Mouse (Mus musculus) frontal cortex, postnatal 36 days (tissue): ENCODE results near the gene Ccnyl1.
"Not testable (repeated sequence)": the region's sequence is repeated elsewhere in the genome, so short reads cannot be mapped to it uniquely, and the experiment has no call there.

ENCODE experiments used
- DNase-seq, 2 experiments: peaks; one replicate each; pipeline ENCODE4 v3.0.0; 2022; ENCODE audit warnings: low spot score in 2 of 2

Ccnyl1 gene

GRCm38 (mm10) chr1:64690213-64691013 is at the start of gene Ccnyl1:
Gene Ccnyl1, plus strand, starts transcription at chr1:64690455.
- DNase-seq = peak; percentile 99

GRCm38 (mm10) chr1:64641069-64641468 is 49.2 kb upstream of the Ccnyl1 start:
- DNase-seq = no peak

GRCm38 (mm10) chr1:64642541-64642940 is 47.7 kb upstream of the Ccnyl1 start:
- DNase-seq = not testable (repeated sequence)

- peak in 1 of 2 experiments; percentile 31 for DNase-seq
Observed at GRCm38 (mm10) chr1:64644513-64644912, 45.7 kb upstream of the Ccnyl1 start.

- no peak for DNase-seq
Observed at GRCm38 (mm10) chr1:64649362-64650124, 40.7 kb upstream of the Ccnyl1 start.

GRCm38 (mm10) chr1:64653701-64654100 is 36.6 kb upstream of the Ccnyl1 start:
- no peak for DNase-seq

- no peak for DNase-seq
Observed at GRCm38 (mm10) chr1:64655415-64655814, 34.8 kb upstream of the Ccnyl1 start.

GRCm38 (mm10) chr1:64656423-64657129 is 33.7 kb upstream of the Ccnyl1 start:
- DNase-seq = no peak

- DNase-seq = no peak
Observed at GRCm38 (mm10) chr1:64658876-64659275, 31.4 kb upstream of the Ccnyl1 start.

GRCm38 (mm10) chr1:64667111-64667633 is 23.1 kb upstream of the Ccnyl1 start:
- no peak for DNase-seq

- DNase-seq = no peak
Observed at GRCm38 (mm10) chr1:64669451-64669850, 20.8 kb upstream of the Ccnyl1 start.

- no peak for DNase-seq
Observed at GRCm38 (mm10) chr1:64673931-64674330, 16.3 kb upstream of the Ccnyl1 start.

- no peak for DNase-seq
Observed at GRCm38 (mm10) chr1:64676060-64676839, 14.0 kb upstream of the Ccnyl1 start.

- no peak for DNase-seq
Observed at GRCm38 (mm10) chr1:64681499-64681898, 8.8 kb upstream of the Ccnyl1 start.

GRCm38 (mm10) chr1:64683039-64683438 is 7.2 kb upstream of the Ccnyl1 start:
- DNase-seq = peak in 1 of 2 experiments; percentile 46

- DNase-seq = no peak
Observed at GRCm38 (mm10) chr1:64684440-64684839, 5.8 kb upstream of the Ccnyl1 start.

GRCm38 (mm10) chr1:64688046-64688445 is 2.2 kb upstream of the Ccnyl1 start:
- DNase-seq = no peak

- no peak for DNase-seq
Observed at GRCm38 (mm10) chr1:64689561-64690212, 568 bp upstream of the Ccnyl1 start.

- DNase-seq = peak; percentile 22 to 29
Observed at GRCm38 (mm10) chr1:64691121-64691551, 881 bp downstream of the Ccnyl1 start.

GRCm38 (mm10) chr1:64691581-64691980 is 1.3 kb downstream of the Ccnyl1 start:
- no peak for DNase-seq

- DNase-seq = no peak
Observed at GRCm38 (mm10) chr1:64695156-64695555, 4.9 kb downstream of the Ccnyl1 start.
